Mouse (Mus musculus) megakaryocyte, embryonic 14.5 days (primary cell): ENCODE measurements around the gene Ino80d. TPM values are rescaled to one million over a fixed set of nuclear protein-coding genes. Genes with fewer than 3 reads are reported as not detected.

ENCODE experiments used
- H3K27me3 ChIP-seq: replicated peaks from 2 replicates; pipeline ENCODE3; 2012; ENCODE audit warnings: inconsistent platforms
- H3K36me3 ChIP-seq: replicated peaks from 2 replicates; pipeline ENCODE3; 2012; ENCODE audit warnings: low read length, inconsistent platforms, mixed read lengths
- H3K4me1 ChIP-seq: 2 replicates; pipeline ENCODE4 v1.6.1; 2012; ENCODE audit warnings: inconsistent platforms
- H3K4me3 ChIP-seq: replicated peaks from 2 replicates; pipeline ENCODE3; 2012; ENCODE audit warnings: moderate library complexity, mild to moderate bottlenecking, inconsistent platforms
- H3K9me3 ChIP-seq: 2 replicates; pipeline ENCODE4 v1.6.1; 2012; ENCODE audit warnings: inconsistent platforms
- FLI1 ChIP-seq: IDR thresholded peaks from 2 replicates; pipeline ENCODE4 v1.6.1; 2012; ENCODE audit warnings: low read length, inconsistent platforms, mixed read lengths
- GATA1 ChIP-seq: IDR thresholded peaks from 3 replicates; pipeline ENCODE4 v1.6.1; 2012; ENCODE audit warnings: mixed read lengths, low read length, inconsistent platforms, borderline replicate concordance
- polyA plus RNA-seq: library from polyadenylated mRNA; stranded (reverse); fragments of >175 nt; gene quantifications from 2 replicates; pipeline ENCODE4 v1.2.3, GENCODE M21; 2012; ENCODE audit warnings: low replicate concordance; ENCODE audit not compliant: insufficient read depth

Gene Ino80d
- polyA plus RNA-seq, 1 experiment: 2.3 TPM

DNA sequence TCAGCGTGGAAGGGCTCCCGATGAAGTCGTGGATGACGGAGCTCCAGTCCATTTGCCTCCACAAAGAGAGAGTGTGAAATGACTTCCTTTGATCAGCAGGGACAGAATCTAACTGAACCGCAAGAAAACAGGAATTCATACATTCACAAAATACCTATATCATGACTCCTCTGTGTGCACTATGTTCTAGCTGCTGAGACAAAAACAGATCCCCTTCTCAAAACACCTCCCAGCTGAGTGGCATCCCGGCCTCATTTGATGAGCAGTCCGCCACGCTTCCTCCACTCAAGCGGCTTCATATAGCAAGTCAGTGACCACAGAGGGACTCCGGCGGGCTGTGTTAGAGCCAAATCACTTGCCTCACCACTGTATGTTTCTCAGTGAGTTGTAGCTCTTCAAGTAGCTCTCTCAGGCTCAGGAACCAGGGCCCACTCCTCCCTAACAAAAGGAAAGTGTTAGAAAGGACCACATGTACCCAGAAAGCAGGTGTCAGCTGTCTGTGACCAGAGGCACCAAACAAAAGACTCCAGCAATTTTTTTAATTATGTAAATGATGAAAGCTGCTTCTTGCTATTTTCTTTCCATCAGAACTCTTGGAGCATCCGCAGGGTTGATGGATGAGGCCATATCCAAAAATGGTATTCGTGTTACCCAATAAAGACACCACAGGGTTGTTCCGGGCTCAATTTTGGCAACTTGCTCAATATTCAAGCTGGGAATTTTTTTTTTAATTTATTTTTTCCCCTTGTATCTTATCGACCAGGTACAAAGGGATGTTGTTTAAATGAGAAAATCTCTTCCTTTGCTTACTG is 181.0 kb downstream of the Ino80d start:
- Histone ChIP-seq H3K9me3 (no peaks in the 10 kb centered on the region), H3K4me3 (no peak overlapping the region), H3K27me3 (peaks cover 4% of the 10 kb centered on the region), H3K36me3 (no peaks in the 10 kb centered on the region), H3K4me1 (no peaks in the 10 kb centered on the region; the same call in 1 of the 2 replicates)
- TF ChIP-seq GATA1 (no peak), FLI1 (no peak)

DNA sequence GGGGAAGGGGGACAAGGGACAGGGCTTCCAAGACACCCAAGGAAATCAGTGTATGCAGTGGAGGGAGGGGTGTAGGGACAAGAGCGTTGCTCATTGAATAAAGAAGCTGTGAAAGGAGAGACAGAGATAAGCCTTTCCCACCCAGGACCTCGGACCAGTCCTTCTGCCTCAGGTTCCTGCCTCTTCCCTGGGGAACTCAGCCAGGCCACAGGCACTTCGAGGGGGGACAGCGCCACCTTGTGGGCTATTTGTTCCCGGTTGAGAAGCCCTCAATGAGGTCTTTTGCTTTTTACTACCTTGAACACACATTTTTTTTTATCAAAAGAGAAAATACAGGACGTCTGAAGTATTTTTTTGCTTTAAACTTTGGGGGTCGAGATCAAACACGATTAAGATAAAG is 185.0 kb downstream of the Ino80d start:
- H3K9me3 ChIP-seq: no peaks in the 10 kb centered on the region
- no peak for TF ChIP-seq GATA1
- TF ChIP-seq FLI1: no peak
- H3K4me1 ChIP-seq: no peaks in the 10 kb centered on the region; the same call in 1 of the 2 replicates
- no peaks in the 10 kb centered on the region for H3K36me3 ChIP-seq
- no peak overlapping the region for H3K4me3 ChIP-seq
- H3K27me3 ChIP-seq: peaks cover 4% of the 10 kb centered on the region

DNA sequence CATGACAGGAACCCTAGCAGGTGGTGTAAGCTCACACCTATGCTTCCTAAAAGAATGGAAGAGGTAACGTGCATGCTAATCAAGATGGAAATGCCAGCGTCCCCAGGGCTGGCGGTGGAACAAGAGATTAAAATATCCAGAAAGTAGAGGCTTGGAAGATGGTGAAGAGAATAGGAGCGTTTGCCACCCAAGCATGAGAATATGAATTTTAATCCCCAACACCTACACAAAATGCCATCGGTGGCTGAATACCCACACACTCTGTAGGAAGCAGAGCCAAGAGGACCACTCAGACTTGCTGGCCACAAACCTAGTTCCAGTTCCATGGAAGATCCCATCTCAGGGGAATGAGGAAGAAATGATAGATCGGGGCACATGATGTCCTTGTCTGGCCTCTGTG is 195.2 kb downstream of the Ino80d start:
- no peaks in the 10 kb centered on the region for H3K4me1 ChIP-seq
- no peaks in the 10 kb centered on the region for H3K36me3 ChIP-seq
- no peak for TF ChIP-seq GATA1
- no peak for TF ChIP-seq FLI1
- no peaks in the 10 kb centered on the region for H3K9me3 ChIP-seq
- H3K27me3 ChIP-seq: no peaks in the 10 kb centered on the region
- H3K4me3 ChIP-seq: no peak overlapping the region

DNA sequence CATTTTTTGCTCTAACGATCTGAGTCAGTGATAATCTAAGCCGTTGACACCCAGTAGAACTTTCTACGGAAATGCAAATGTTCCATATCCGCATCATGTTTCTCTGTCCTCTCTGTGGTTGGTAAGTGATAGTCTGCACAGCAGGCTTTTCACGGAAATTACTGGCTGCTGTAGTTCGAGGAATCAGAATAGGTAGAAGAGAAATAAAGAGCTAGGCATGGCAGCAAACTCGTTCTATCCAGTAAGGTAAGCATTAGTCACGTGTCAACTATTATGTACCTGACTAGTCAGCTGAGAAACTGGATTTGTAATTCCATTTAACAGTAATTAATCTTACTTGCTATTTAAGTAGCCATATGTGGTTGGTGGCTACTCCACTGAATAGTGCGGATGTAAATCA is 197.9 kb downstream of the Ino80d start:
- Histone ChIP-seq H3K27me3 (no peaks in the 10 kb centered on the region), H3K4me1 (no peaks in the 10 kb centered on the region)

DNA sequence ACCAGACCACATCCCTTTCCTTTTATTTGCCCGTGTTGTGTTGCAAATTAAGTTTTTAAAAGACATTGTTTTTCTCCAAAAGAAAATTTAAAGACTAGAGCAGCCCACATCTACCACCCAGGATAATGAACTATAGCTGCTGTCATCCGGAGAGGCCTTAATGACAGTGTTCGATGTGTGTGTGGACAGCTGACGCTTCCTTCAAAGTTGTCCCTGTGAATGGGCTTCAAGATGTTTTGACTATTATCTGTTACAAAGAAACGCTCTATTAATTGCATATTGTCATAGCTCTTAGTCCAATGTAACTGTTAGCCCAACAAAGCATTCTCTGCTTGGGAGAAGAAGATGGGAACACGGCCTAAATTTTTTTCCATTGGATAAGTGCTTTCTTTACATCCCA is 200.0 kb downstream of the Ino80d start:
- Histone ChIP-seq H3K4me3 (no peak overlapping the region), H3K36me3 (no peaks in the 10 kb centered on the region)
- no peak for TF ChIP-seq FLI1
- TF ChIP-seq GATA1: no peak

More for the DNA sequence above, 197.9 kb downstream of the Ino80d start:
- TF ChIP-seq FLI1: no peak
- no peak for TF ChIP-seq GATA1
- Histone ChIP-seq H3K36me3 (no peaks in the 10 kb centered on the region), H3K9me3 (no peaks in the 10 kb centered on the region), H3K4me3 (no peak overlapping the region)

DNA sequence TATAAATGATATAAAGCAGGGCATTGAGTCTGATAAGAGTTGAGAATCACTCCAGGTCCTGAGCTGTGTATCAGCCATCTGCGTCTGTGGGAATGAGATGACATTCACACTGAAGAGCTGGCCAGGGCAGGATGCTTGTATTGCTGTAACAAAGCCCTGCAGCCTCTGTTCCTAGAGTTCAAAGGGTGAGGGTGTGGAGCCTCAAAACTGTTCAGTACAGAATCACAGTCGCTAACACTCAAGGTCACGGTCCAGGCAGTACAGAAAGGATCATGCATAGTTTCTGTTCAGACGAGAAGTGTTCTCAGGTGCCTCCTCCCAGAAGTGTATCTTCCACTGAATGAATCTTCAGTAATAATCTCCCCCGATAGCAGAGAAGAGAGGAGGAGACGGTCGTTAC is 203.0 kb downstream of the Ino80d start:
- no peaks in the 10 kb centered on the region for H3K36me3 ChIP-seq

More for the DNA sequence above, 200.0 kb downstream of the Ino80d start:
- Histone ChIP-seq H3K27me3 (peaks cover 6% of the 10 kb centered on the region), H3K9me3 (no peaks in the 10 kb centered on the region), H3K4me1 (no peaks in the 10 kb centered on the region)

DNA sequence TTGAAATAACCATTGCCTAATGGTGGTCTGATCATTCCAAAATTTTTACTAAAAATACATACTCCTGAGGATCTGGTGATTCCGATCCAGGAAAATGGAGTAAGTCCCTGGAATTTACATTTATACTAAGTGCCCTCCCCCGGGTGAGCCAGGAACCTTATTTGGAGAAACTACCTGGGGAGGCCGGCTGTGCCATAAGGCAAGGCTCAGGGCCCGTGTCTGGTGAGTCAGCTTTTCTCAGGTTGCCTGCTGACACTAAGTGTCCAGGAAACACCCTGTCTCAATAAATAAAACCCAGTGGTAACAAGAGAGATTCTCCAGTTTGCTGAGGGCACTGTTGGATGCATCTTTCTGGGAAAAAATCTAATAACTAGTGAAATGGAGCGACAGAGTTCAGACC is 205.3 kb downstream of the Ino80d start:
- H3K4me1 ChIP-seq: peaks cover 8% of the 10 kb centered on the region; the same call in 1 of the 2 replicates
- peaks cover 6% of the 10 kb centered on the region; the same call in 1 of the 2 replicates for H3K9me3 ChIP-seq
- TF ChIP-seq GATA1: no peak
- TF ChIP-seq FLI1: no peak
- H3K27me3 ChIP-seq: peaks cover 12% of the 10 kb centered on the region
- no peak overlapping the region for H3K4me3 ChIP-seq
- no peaks in the 10 kb centered on the region for H3K36me3 ChIP-seq

More for the DNA sequence above, 203.0 kb downstream of the Ino80d start:
- 0 out of 2 replicates have a peak, but pooled peaks cover 2% of the 10 kb centered on the region for H3K9me3 ChIP-seq
- H3K4me1 ChIP-seq: peaks cover 8% of the 10 kb centered on the region; the same call in 1 of the 2 replicates
- peaks cover 9% of the 10 kb centered on the region for H3K27me3 ChIP-seq
- H3K4me3 ChIP-seq: no peak overlapping the region
- TF ChIP-seq GATA1: no peak
- no peak for TF ChIP-seq FLI1

DNA sequence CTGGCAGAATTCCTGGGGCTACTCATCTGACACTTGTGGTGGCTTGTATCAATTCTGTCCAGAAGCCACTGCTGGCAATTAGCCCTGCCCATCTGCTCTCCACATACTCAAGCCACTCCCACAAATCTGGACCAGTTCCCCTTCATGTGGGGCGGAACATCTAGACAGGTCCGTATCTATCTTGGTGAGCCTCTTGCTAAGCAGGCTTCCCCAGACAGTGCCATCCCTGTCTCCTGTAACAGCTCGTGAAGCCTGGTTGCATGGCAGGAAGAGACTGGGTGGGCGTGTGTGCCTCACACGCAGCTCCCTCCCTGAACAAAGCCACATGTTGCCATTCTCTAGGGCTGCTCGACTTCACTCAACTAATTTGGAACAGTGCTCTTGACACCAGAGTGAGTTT is 206.0 kb downstream of the Ino80d start:
- no peaks in the 10 kb centered on the region for H3K36me3 ChIP-seq
- no peak for TF ChIP-seq FLI1
- no peak for TF ChIP-seq GATA1
- peaks cover 8% of the 10 kb centered on the region; the same call in 1 of the 2 replicates for H3K4me1 ChIP-seq
- peaks cover 12% of the 10 kb centered on the region for H3K27me3 ChIP-seq
- peaks cover 6% of the 10 kb centered on the region; the same call in 1 of the 2 replicates for H3K9me3 ChIP-seq
- no peak overlapping the region for H3K4me3 ChIP-seq

Other genes with a start within 250 kb of the Ino80d start
- gene Eef1b2, start 62.2 kb upstream of the Ino80d start, polyA plus RNA-seq: 130 and 206 TPM in 2 replicates
- gene Ndufs1, start 62.2 kb upstream of the Ino80d start, polyA plus RNA-seq: 1.5 and 10.8 TPM in 2 replicates
- gene Gpr1, start 99.9 kb upstream of the Ino80d start, polyA plus RNA-seq: not detected in 2 replicates
- gene Zdbf2, start 158.6 kb upstream of the Ino80d start, polyA plus RNA-seq: 0.11 TPM in 1 of 2 replicates, not detected in the other